Mouse (Mus musculus): ENCODE measurements around the gene Magi2.
"Not testable (repeated sequence)": the region's sequence is repeated elsewhere in the genome, so short reads cannot be mapped to it uniquely, and the experiment has no call there.

Magi2 gene

DNA sequence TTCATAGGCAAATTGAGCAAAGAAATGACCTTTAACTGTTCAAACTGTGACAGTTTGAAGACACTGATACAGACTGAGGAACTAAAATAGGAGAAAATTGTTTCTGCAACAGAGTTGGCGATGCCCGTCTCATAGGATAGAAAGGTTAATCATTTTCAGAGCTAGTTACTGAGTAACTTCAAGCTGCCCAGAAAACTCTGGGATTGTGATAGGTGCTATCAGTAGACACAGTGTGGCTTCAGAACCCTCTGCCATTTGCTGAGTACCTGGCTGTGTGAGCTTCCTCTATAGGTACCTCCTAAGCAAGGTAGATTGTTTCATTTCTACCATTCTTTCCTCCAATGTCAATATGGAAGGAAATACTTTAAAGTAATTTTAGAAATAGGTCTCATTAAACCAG lies 1014.7 kb downstream of the Magi2 start:
- DNase-seq (ENCODE audit: low read depth, low spot score): no peak

DNA sequence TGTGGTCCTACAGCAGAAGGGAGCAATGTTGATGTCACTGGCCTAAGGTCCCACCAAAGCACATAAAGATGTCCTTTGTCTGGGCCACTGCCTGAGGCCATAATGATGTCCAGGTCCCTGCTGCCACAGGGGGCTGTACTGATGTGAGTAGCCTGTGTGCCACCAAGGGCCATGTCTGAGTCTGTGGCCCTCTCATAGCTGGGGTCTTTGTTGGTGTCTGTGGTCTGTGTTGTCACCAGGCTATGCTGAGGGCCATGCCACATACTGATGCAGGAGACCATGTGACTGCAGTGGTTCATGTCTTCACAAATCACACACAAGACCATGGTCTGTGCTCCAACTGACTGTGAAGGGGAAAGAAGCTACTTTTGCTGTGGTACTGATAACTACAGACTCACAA lies 1015.7 kb downstream of the Magi2 start:
- DNase-seq (ENCODE audit: low read depth, low spot score): no peak

DNA sequence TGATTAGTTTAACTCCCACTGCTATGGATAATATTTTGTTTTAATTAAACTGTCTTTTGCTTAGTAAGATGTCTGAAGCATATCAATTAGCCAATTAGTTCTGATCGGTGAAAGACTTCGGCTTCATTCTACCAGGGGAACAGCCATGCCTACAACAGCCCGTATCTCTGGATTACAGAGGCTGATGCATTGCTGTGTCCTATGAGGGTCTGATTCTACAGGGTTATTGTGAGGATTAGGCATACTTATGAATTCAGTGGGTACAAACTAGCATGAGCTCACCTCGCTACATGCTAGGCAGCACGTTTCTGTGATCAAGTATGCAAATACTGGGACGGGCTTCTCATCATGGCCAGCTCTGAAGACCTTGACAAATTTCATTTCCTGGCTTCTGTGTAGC lies 1022.5 kb downstream of the Magi2 start:
- DNase-seq (ENCODE audit: low read depth, low spot score): no peak

DNA sequence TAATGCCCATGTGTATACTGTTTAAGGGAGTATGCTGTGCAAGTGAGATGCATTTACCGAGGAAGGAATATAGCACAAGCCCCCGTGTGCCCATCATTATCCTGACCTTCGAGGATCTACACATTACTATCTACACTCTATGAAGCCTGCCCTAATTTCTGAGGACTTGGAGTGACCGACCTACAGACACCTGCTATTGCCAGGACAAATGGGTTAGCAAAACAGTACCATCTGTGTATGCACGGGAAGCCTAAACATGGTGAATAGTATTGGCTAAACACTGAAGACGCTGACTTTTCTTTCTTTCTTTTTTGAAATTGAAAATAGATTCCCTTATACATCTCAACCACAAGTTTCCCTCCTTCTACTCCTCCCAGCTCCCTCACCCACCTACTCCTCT lies 1024.7 kb downstream of the Magi2 start:
- DNase-seq (ENCODE audit: low read depth, low spot score): no peak

DNA sequence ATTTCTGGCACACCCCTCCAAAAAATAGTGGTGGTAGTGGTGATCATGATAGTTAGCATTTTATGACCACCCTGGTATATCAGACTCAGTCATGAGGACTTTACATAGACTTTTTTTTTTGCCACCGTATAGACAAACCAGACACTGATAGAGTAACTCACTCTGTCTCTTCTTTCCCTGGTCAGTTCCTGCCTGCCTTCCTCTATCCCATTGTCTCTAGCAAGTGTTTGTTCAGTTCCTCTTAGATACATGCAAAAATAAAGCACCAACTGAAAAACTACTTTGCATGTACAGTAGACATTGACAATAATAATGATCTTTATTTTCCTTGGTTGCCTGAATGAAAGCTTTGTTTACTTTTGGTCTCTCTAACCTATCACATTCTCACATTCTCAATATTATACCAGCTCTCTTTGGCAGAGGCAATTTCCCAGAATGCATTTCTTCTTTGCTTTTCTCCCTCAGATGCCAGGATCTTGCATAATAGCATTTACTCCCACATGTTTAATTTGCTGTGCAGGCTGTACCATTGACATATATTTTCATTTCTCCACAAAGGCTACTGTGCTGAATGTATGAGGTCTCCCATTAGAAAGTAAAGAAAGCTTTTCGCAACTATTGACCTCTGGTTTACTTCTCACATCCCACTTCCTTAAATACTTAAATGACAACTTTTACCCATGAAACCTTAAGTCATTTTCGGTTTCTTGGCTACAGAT lies 1029.5 kb downstream of the Magi2 start:
- peak; percentile 1 for DNase-seq (ENCODE audit: low read depth, low spot score)

DNA sequence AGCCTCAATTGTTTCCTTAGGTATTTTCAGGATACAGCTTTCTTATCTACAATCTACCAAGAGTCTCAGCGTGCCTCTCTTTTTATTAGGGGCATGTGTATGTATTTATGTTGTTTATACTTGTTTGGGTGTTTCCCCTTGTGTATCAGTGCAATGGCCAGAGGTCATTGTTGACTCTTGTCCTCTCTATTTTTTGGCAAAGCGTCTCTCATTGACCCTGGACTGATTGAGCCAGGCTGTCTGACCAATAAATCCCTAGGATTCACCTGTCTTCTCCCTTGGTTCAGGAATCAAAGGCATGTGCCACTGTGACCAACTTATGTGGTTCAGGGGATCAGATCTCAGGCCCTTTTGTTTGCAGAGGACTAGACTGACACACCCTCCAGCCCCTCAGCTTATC lies 1030.1 kb downstream of the Magi2 start:
- DNase-seq (ENCODE audit: low read depth, low spot score): no peak

DNA sequence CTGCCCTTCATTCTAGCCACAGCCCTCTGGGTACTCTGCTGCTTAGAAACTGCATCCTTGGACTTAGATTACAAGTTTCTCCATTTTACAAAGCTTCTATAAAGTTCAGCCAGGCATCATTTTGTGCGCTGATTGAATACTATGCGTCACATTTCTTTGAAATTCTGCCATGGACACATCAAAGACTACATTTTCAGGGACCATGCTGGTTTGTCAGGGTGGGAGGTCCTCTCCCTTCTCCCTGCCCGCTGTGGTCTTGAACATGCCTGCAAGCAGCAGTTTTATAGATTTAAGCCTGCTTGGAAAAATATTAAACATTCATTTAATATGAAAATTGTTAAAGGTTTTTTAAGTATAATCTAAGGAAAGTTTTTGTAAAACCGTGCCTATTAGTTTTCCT lies 1030.6 kb downstream of the Magi2 start:
- no peak for DNase-seq (ENCODE audit: low read depth, low spot score)

DNA sequence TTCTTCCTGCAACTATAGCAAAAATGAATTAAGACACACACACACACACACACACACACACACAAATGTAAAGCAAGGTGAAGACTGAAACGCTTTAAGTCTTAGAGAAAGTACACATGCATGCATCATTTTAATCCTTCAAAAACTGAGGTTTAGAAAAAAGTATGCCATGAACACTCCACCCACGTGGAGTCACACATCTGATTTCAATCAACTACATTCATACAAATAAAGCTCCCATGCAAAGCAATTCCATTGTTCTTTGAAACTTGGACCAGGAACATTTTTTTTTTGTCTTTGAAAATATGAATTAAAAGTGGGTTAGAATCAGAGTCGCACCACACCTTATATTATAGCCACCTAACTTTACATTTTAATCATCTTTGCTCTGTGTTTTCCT lies 1032.9 kb downstream of the Magi2 start:
- DNase-seq (ENCODE audit: low read depth, low spot score): no peak

DNA sequence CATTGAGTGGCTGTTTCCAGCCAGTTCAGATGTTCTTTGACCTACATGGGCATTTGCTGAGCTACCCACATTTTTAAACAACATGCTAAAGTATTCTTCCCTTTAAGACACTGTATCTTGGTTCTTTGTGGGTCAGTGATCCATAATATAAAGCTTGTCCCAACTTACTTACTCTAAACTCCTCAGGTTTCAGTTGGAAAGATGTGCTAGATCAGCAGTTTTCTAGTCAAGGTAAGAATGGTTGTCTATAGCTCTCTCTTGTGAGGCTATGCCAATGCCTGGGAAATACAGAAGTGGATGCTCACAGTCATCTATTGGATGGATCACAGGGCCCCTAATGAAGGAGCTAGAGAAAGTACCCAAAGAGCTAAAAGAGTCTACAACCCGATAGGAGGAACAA lies 1045.8 kb downstream of the Magi2 start:
- DNase-seq (ENCODE audit: low read depth, low spot score): not testable (repeated sequence)

DNA sequence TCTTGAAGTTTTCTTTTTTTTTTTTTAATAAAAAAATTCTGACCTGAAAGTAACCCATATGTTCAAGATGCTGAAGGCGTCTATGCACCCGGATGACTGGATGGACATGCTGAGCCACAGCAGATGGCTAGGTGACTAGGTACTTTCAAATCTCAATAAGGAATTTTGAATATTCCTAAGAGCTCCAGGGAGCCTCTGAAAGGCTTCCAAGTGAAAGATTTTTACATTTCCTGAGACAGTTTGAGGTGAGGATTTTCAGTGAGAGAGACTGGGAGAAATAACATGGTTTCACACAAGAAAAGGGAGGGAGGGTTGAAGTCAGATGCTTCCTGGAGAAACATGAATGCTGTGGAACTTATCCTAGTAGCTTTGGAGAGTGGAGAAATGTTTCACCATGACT lies 1048.8 kb downstream of the Magi2 start:
- DNase-seq (ENCODE audit: low read depth, low spot score): no peak

DNA sequence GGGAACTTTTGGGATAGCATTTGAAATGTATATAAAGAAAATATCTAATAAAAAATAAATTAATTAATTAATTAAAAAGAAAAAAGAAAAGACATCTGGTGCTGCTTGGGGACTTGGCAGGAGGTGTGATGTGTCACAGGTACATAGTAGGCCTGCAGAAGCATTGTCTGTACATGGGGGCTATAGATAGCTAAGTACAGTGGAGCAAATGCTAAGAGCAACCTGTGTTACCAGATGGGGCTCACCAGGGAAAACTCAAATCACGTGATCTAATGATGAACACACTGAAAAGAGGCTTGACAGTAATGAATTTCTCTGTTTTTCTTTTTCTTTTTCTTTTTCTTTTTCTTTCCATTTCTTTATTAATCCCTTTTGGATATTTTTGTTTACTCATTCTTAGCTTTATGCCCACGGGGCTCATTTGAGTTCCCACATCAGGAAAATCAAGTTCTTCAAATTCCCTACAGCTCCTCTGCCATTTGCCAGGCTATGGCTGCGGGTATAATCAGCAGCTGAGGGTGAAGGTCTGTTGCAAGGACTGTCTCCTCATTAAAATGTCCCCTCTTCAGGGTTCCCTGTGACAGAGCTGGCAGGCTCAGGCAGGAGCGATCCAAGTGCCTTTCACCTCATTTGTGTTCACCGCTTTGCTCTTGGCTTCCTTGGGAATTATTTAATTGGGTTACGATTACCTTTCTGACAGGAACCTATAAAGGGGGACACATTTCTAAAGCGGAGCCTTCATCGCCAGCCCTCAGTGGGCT lies 1058.4 kb downstream of the Magi2 start:
- DNase-seq (ENCODE audit: low read depth, low spot score): no peak

DNA sequence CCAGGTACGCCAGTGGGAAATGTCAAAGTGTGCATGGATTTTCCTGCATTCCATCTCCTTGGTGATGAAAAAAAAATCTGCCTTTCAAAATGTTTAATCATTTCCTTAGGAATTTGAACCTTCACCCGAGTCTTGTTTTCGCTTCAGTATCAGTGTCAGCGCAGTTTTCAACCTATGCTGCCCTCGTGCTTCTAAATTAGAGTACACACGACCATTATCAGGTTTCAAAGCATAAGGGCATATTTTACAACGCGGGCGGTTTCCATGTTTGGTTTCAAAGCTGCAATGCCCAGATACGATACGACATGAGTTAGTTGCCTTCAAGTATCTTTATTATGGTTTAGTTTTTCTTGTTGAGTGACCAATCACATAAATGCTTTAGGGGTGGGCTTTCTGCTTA lies 1067.7 kb downstream of the Magi2 start:
- DNase-seq (ENCODE audit: low read depth, low spot score): no peak

DNA sequence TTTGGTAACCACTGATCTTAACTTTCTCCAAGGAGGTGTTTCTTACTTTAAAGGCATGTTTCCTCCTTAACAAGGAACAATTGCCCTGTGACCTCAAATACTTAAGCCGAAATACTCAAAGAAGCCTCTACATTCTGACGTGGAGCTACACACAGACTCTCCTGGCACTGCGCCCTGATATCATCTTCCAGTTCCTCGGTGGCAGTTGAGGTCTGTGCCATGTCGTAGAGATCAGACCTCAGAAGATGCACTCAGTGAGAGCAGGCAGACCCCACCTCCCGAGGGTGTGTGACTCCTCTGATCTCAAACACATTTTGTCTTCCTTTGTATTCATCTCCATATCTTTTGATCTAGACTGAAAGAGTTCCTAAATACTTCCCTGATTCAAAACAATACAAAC lies 1073.0 kb downstream of the Magi2 start:
- DNase-seq (ENCODE audit: low read depth, low spot score): no peak

DNA sequence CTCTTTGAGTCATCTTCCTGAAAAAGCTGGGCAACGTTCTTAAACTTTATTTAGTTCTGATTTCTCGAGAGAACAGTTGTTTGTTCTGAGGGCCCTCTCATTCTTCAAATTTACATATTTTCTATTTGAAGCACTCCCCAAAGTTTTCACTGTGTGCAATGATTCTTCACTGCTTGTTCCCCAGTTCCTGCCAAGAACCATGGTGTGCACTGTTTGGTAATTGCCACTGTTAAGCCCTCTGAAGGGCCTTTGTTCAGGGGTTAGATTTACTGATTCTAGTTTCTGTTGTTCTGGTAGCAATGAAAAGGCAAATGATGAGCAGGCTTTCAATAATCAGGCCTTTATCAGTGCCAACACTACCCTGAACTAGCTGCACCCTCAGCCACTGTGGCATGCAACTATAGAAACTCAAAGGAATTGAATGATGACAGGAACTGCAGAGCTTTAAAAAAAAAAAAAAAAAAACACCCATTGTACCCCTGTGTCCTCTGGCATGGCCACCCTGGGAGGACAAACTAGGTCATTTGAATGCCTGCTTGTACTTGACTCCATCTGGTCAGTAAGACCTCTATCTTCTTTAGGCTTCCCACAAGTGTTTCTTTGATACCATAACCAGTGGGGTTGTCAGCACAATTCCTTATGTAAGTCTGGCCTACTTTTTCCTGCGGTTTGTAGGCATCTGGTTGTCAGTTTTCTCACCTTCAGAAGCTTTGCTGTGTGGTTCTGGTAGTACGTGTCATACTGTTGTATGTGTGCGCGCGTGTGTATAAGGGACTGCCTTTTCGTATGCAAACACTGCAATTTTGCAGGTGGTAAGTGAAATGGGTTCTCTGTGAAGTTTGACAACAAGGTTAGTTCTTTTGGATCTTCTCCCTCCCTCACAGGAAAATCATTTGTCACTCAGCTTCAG lies 1076.5 kb downstream of the Magi2 start:
- no peak for DNase-seq (ENCODE audit: low read depth, low spot score)

DNA sequence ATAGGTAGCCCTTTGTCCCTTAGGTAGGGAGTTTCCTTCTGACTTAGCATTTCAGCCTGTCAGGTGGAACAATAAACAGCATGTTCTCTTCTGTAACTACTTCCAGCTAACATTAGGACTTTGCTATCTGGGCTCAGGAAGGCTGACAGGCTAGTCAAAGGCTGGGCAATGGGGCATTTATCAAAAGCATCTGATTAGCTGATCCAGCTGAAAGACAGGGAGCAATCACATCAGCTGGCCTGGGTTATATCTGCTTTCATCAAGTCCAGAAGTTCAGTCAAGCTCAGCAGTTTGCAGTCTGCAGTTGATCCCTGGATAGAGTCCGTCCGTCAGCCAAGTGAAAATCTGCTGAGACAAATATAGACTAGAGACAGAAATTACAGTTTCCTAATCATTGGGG lies 1094.1 kb downstream of the Magi2 start:
- no peak for DNase-seq (ENCODE audit: low read depth, low spot score)

DNA sequence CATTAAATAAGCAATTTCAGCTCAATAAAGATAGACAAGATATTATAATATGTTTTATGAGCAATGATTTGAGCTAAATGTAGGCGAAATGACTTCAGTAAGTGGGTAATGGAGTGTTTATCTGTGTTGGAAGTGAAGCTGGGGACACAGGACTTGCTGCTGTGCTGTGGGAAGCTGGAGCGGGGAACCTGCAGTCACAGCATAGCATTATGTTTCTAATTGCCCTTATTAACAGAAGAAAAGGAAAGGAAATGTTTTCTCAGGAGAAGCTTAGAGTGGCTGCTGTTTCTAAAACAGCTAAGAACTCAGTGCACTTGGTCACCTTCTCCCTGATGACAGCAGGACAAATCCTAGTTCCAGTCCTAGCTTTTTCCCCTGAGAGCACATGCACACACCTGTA lies 1098.5 kb downstream of the Magi2 start:
- DNase-seq (ENCODE audit: low read depth, low spot score): no peak

DNA sequence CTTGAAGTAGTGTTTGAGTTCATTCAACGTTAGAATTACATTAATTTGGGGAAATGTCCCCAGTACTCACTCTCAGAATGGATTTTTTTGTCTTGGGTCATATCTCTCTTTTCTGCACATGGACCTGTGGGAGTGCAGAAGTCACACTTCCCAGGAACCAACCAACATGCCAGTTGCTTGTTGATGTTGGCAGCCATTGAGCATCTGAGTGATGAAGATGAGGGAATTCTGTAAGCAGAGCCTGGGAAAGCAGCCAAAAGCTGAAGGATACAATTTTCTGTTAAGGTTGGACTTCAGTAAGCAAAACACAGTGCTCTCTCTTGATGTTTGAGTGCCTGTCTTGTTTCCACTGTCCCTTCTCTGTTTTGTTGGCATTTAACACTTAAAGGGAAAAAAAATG lies 1102.1 kb downstream of the Magi2 start:
- no peak for DNase-seq (ENCODE audit: low read depth, low spot score)

DNA sequence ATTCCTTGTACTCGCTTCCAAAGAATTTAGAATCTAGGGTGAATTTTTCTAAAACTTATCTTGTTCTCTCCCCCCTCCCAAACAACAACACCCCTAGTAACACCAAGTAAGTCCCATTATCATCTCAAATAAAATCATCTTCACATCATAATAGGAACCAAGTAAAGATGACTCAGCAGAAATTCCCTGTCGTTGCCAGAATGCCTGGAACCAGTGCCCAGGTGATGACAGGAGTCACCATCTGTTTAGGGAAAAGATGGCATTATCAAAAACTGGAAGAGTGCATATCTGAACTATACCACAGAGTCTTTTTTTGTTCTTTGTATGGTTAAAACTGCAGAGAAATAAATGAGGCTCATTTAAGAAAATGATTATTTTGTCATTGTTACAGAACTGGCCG lies 1103.2 kb downstream of the Magi2 start:
- no peak for DNase-seq (ENCODE audit: low read depth, low spot score)

DNA sequence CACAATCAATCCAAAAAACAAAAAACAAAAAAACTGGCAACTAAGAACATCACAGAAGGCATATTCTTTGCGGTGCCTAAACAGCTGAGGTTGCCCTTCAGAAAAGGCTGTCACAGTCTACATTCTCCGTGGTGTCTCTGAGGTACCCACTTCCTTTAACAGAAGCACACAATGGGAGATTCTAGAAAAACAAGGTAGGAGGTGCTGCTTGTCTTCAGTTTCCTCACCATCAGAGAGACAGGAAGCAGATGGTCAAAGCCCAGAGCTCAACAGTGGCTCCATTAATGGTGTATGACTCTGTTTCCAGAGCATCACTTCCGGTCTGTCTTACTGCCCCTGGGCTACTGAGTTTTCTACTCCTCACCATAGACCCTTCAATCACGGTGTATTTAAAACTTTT lies 1105.7 kb downstream of the Magi2 start:
- DNase-seq (ENCODE audit: low read depth, low spot score): no peak

DNA sequence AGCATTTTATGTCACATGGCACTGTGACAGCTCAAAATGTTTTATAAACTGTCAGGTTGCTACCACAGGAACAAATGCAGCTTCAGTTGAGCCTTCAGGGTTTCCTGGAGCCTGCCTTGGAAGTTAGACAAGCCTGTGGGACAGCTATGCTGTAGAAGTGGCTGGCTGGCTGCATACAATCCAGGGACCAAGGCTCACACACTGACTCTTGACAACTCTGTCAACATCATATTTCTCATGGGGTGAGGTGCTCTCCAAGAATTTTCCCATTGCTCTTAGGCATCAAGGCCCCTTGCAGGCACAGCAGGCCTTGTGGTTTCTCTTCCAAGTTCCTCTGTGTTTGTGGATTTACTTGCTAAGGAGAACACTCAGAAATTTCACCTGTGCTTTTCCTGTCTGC lies 1107.7 kb downstream of the Magi2 start:
- DNase-seq (ENCODE audit: low read depth, low spot score): no peak

DNA sequence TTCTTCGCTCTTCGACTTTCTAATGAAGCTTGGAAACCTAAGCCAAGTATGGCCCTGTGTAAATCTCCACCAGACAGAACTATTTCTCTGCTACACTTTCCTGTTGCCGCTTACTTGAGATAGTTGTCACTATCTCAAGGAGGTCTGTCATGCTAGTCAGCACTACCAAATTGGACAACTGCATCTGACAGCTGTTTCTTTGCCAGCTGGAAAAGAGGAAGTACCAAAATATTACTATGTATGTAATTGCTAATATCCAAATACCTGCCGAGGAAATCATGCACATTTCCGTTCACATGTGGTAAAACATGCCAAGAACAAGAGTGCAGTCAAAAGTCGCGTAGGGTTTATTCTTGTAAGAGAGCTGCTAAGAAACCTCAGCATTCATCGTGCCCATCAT lies 1126.1 kb downstream of the Magi2 start:
- no peak for DNase-seq (ENCODE audit: low read depth, low spot score)

DNA sequence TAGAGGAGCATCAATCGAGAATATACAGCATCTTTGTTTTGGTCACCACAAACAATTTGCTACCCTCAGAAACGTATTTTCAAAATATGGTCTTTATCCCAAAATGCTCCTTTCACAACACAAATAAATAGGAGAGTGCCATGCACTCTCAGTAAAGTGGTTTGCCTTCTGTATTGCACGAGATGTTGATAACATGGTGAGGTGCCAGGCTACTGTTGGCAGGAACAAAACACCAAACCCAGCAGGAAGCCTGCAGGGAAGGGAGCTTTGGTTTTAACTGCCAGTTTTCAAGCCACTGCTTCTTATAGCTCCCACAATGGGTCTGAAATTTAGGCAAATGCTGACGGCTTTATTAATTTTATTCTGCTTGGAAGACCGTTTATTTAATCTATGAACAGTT lies 1131.6 kb downstream of the Magi2 start:
- no peak for DNase-seq (ENCODE audit: low read depth, low spot score)
